Mouse (Mus musculus) spleen, postnatal 14 days (tissue): ENCODE data around the gene Pdhx.

Experiments
- DNase-seq, 2 experiments: peaks; one replicate each; pipeline ENCODE4 v3.0.0; 2021 to 2022; ENCODE audit warnings: low spot score in 2 of 2

Gene Pdhx

DNA sequence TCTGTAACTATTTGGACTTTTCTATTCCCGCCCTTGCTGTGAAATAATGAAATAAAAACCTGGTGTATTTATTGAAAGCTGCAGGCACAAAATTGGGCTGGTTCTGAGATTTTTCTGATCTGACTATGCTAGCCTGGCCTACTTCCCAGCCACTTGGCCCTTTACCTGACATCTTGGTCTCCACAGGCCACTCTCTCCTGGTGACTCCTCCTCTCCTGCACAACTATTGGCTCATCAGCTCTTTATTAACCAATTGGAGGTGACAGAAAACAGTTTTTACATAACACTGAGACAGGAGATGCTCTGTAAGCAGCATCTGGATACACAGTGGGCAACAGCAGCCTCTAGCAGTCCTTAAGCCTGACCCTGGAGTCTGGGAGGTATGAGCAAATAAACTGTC lies 83.9 kb downstream of the Pdhx start:
- DNase-seq = no peak

- DNase-seq = no peak
Measured at GRCm38 (mm10) chr2:102987708-102988010, 85.7 kb downstream of the Pdhx start.

DNA sequence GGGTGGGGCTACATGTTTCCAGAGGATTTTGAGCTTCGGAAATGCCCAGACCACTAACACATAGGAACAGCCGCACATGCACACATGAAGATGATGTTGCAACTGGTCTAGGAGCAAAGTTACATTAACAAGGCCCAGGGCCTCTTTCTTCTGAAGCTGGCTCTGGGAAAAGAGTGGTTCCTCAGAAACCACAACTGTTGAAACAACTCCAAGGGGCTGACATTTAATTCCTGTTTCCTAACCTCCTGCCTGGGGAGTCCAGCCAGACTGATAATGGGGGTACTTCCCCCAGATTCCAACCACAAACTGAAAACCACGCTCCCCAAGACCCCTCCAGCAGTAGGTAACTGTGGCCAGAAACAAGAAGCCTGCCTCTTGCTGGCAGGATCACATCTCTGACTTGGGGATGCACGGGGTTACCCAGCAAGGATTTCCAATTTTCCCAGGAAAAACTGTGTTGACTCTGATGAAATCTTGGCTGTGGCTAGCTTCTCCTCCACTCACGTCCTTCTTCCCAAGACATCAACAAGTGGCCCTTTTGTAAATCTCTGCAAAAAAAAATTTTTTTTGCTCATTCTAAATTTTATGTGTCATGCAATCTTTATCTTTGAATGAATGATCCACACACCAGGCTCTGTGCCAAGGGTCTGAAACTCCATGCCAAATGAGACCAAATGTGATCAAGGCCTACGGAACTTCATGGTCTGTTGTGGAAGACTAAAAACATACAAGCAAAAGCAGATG lies 86.2 kb downstream of the Pdhx start:
- DNase-seq = no peak

DNA sequence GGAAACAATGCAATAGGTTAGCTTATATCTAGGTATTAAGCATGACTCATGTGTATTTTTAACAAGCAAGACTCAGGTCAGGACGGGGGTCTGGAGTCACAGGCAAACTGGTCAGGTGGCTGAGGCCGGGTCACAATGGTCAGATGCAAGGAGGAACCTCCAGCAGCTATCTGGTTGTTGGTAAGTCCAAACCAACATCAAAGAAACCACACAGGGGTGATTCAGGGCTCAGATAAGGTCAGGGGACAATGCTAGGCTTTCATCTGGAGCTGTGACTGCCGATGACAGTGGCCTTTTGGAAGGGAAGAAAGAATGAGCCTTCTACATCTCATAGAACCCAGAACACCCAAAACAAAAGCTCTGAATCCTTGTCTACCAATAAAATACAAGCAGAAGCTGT lies 86.9 kb downstream of the Pdhx start:
- no peak for DNase-seq

DNA sequence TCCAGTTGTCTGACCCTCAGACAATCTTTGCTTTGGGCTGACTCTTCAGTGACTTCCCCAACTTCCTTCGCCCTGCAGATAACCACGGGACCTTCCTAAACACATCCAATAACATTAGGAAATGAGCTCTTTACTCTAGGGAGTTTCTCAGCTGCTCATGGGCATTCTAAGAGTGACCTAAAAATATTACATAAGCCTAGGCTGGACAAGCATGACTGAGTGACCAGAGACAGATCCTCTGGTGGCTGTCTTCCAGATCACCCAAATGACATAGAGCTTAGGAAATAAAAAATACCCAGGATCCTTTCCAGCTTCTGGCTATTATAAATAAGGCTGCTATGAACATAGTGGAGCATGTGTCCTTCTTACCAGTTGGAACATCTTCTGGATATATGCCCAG lies 90.5 kb downstream of the Pdhx start:
- DNase-seq = no peak

- no peak for DNase-seq
Measured at GRCm38 (mm10) chr2:102981446-102982314, 91.6 kb downstream of the Pdhx start.

DNA sequence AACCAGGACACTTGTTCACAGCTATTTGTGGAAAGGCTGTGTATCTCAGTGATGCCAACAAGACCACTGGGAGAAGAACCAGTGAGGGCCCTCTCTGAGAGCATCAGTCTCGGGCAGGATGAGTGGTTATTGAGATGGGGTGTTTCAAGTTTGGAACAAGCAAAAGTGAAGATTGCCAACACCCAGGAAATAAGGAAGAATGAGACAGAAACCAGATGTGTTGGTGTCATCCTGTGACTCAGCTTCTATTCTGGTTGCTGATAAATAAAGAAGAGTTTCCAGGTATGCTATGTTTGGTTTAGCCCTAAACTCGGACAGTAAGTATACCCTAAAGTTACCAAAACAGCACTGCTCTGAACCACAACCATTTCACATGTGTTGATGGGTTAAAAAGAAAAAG lies 92.4 kb downstream of the Pdhx start:
- DNase-seq = no peak

DNA sequence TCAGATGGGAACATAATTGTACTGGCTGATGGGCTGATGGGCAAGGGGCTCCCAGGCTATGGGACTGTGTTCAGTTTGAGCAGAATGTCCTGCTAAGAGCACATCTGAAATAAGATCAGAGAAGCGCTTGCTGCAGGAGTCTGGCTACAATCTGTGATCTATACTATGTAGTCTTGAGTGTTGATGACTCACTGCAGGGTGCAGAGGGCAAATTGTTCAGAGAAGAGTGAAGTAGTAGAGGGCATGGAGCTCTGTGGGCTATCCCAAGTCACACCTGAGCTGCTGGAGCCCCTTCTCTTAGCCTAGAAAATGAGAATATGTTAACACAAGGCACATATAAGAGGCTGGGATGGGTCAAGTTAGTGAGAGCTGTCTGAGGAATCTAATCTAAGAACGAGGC lies 93.8 kb downstream of the Pdhx start:
- DNase-seq = no peak

DNA sequence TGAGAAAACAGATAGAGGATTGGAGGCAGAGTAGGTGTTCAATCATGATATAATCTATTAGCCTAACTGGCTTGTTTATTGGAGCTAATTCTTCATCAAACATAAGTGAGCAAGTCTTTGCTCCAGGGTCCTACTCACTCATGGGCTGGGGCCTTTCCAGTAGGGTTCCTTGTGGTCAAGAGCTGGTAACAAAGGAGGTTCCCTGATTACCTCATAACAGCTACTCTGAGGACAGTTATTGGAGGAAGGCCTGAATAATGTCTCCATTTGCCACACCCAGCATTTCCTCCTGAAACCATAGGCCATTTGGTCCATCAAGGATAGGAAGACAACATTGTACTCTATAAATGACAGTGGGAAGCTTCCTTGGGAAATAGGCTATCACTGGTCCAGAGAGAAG lies 94.2 kb downstream of the Pdhx start:
- no peak for DNase-seq

- no peak for DNase-seq
Measured at GRCm38 (mm10) chr2:102975358-102975945, 97.9 kb downstream of the Pdhx start.

GRCm38 (mm10) chr2:102973115-102973514 lies 100.2 kb downstream of the Pdhx start:
- no peak for DNase-seq

DNA sequence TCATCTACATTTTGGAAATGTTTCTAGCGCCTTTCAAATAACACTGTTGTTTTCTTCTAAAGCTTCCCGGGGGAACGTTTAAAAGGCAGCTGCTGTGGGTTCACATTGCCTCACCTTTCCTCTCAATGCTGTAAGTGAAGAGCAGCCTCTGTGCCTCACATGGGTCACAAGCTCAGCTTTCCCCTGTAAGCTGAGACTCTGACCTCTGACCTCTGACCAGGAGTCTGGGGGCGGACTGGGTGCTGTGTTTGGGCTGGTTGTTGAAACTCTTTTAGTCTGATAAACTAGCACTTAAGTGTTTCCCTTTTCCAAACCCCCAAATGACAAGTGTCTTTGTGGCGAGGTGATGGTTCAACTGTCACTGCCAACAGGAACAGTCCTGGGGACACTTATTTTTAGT lies 100.7 kb downstream of the Pdhx start:
- DNase-seq = no peak

- DNase-seq = no peak
Measured at GRCm38 (mm10) chr2:102971951-102972350, 101.4 kb downstream of the Pdhx start.
